Mouse (Mus musculus): ENCODE data around the gene Gm13272. TPM values are rescaled to one million over a fixed set of nuclear protein-coding genes. Genes with fewer than 3 reads are reported as not detected.
"Not testable (repeated sequence)": the region's sequence is repeated elsewhere in the genome, so short reads cannot be mapped to it uniquely, and the experiment has no call there.

Gm13272 gene
- polyA plus RNA-seq, 1 experiment from 2014 or later: not detected

DNA sequence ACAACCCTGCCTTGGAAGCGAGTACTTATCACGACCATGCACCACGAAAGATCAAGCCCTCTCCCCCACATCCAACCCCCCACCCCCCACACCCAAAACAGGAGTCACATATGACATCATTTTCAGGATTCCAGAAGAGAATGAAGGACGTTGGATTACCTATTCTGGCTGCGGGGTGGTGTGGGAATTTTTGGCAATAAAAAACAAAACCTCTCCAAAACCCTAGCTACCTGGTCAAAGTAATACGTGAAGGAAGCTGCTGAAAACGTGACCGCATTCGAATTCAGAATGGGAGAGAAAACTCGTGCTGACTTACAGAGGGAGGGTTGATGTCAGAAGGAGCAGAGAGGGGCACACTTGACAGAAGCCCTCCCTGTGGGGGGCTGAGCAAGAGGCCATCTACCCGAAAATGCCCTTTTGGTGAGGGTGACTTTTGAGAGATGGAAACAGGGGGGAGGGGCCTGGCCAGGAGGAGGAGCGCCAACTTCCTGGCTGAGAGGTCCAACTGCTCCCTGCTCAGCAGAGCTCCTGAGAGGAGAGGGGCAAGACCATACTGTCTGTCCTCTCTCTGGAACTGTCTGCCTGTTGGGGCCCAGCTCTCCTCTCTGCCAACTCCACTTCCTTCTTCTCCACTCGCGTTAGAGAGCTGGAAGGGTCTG, 19.9 kb upstream of the Gm13272 start, which contains the start of gene Gm13283:
TSS of gene Gm13283 (plus strand) at position 510 of the 659 bp plus-strand sequence.
- not testable (repeated sequence) for H3K36me3 ChIP-seq; ATAC-seq (ENCODE audit: insufficient number of reproducible peaks, insufficient read depth, low FRiP score, low TSS enrichment, low read depth); H3K27me3 ChIP-seq; H3K4me1 ChIP-seq (replicated peaks); H3K9me3 ChIP-seq
- WGBS: 29% methylated on average over 7 of the region's 14 CpGs
- H3K27ac ChIP-seq: peak within 1 kb of the TSS; percentile 72; the same call in 1 of the 2 replicates
- H3K4me2 ChIP-seq: peak within 1 kb of the TSS; percentile 50
- H3K9ac ChIP-seq (replicated peaks): 0 out of 2 replicates have a peak within 1 kb of the TSS, but pooled peaks have one; percentile 34
- H3K4me3 ChIP-seq (replicated peaks): peak within 1 kb of the TSS; percentile 34

DNA sequence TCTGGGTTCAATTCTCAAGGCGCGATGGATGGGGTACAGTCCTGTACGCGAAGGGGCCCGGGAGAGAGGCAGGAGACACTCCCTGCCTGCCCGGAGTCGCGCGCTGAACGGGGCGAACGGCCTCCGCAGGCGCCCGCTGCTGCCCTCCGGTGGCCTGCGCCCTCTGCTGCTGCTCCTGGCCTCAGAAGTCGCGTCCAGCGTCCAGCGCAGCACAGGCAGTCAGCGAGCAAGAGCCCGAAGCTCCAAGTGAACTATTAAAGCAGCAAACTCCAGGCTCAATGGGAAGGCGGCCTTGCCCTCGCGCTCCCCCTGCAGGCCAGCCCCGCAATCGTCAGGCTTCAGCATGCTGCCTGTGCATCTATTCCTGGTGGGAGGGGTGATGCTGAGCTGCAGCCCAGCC, 19.2 kb upstream of the Gm13272 start:
- not testable (repeated sequence) for H3K27me3 ChIP-seq; ATAC-seq (ENCODE audit: insufficient number of reproducible peaks, insufficient read depth, low FRiP score, low TSS enrichment, low read depth); H3K9me3 ChIP-seq; H3K4me1 ChIP-seq (replicated peaks); H3K36me3 ChIP-seq
- H3K27ac ChIP-seq: peak overlapping the region; percentile 72; the same call in 1 of the 2 replicates
- H3K4me2 ChIP-seq: peak overlapping the region; percentile 50
- H3K9ac ChIP-seq (replicated peaks): 0 out of 2 replicates have a peak overlapping the region, but pooled peaks have one; percentile 34
- under 1% methylated on average over 23 of the region's 28 CpGs for WGBS
- H3K4me3 ChIP-seq (replicated peaks): peak overlapping the region; percentile 34

DNA sequence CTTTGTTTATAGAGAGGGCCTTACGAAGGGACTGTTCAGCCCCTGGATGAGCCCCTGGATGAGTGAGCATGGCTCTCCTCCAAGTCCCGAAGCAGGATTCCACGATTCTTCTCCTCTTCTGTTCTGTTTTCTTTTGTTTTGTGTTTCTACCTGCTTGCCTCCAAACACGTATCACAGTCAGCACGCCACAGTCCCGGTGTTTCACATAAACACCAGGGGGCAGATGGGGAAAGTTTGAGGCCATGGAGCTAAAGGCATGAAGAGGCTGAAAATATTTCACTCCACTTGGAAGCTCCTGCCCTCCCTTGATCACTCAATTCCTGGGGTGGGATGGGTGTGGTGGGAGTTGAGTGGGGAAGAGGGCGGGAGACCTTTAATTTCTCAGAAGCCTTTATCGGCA, 17.9 kb upstream of the Gm13272 start:
- not testable (repeated sequence) for H3K36me3 ChIP-seq; H3K9me3 ChIP-seq; H3K9ac ChIP-seq (replicated peaks); ATAC-seq (ENCODE audit: insufficient number of reproducible peaks, insufficient read depth, low FRiP score, low TSS enrichment, low read depth); H3K27me3 ChIP-seq; H3K4me2 ChIP-seq; H3K4me3 ChIP-seq (replicated peaks); H3K27ac ChIP-seq; H3K4me1 ChIP-seq (replicated peaks)
- WGBS: 68% methylated on average over 6 of the region's 8 CpGs

GRCm38 (mm10) chr4:88762341-88762740, 17.3 kb upstream of the Gm13272 start:
- H3K4me3 ChIP-seq (replicated peaks); H3K27me3 ChIP-seq; H3K4me1 ChIP-seq (replicated peaks); H3K9me3 ChIP-seq; ATAC-seq (ENCODE audit: insufficient number of reproducible peaks, insufficient read depth, low FRiP score, low TSS enrichment, low read depth); H3K27ac ChIP-seq; H3K9ac ChIP-seq (replicated peaks); H3K36me3 ChIP-seq: not testable (repeated sequence)
- 0 out of 2 replicates have a peak overlapping the region, but pooled peaks have one; percentile 45 for H3K4me2 ChIP-seq
- 55% methylated on average over 9 of the region's 9 CpGs for WGBS

- H3K9ac ChIP-seq (replicated peaks); H3K4me1 ChIP-seq (replicated peaks); ATAC-seq (ENCODE audit: insufficient number of reproducible peaks, insufficient read depth, low FRiP score, low TSS enrichment, low read depth); H3K9me3 ChIP-seq; H3K27me3 ChIP-seq; H3K36me3 ChIP-seq: not testable (repeated sequence)
- Histone ChIP-seq H3K4me3 (replicated peaks) (peak overlapping the region; percentile 34), H3K27ac (0 out of 2 replicates have a peak overlapping the region, but pooled peaks have one; percentile 74), H3K4me2 (peak overlapping the region; percentile 52)
- 3% methylated on average over 26 of the region's 42 CpGs for WGBS
Measured at GRCm38 (mm10) chr4:88763384-88764018, 16.1 kb upstream of the Gm13272 start.

DNA sequence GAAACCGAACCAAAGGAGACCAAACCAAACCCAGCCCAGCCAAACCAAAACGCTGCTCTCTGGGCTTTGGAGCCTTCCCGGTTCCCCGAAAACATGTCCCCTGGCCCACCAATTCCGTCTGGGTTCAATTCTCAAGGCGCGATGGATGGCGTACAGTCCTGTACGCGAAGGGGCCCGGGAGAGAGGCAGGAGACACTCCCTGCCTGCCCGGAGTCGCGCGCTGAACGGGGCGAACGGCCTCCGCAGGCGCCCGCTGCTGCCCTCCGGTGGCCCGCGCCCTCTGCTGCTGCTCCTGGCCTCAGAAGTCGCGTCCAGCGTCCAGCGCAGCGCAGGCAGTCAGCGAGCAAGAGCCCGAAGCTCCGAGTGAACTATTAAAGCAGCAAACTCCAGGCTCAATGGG, 6.1 kb upstream of the Gm13272 start, which contains the start of gene Gm13290:
TSS of gene Gm13290 (plus strand) at position 301 of the 400 bp plus-strand sequence.
- not testable (repeated sequence) for H3K27ac ChIP-seq; H3K27me3 ChIP-seq; H3K4me1 ChIP-seq (replicated peaks); H3K36me3 ChIP-seq; H3K9ac ChIP-seq (replicated peaks); H3K9me3 ChIP-seq; H3K4me3 ChIP-seq (replicated peaks); H3K4me2 ChIP-seq; ATAC-seq (ENCODE audit: insufficient number of reproducible peaks, insufficient read depth, low FRiP score, low TSS enrichment, low read depth)
- WGBS: no CpG with 5 or more reads among the region's 32 CpGs

- H3K4me3 ChIP-seq (replicated peaks); H3K36me3 ChIP-seq; ATAC-seq (ENCODE audit: insufficient number of reproducible peaks, insufficient read depth, low FRiP score, low TSS enrichment, low read depth); H3K27ac ChIP-seq; H3K4me1 ChIP-seq (replicated peaks); H3K9ac ChIP-seq (replicated peaks); H3K4me2 ChIP-seq; H3K9me3 ChIP-seq; H3K27me3 ChIP-seq: not testable (repeated sequence)
- no CpG with 5 or more reads among the region's 29 CpGs for WGBS
Measured at GRCm38 (mm10) chr4:88776622-88777021, 3.0 kb upstream of the Gm13272 start, which contains the start of gene Gm13289. Gene Gm13289 (plus strand): TSS chr4:88776922.

DNA sequence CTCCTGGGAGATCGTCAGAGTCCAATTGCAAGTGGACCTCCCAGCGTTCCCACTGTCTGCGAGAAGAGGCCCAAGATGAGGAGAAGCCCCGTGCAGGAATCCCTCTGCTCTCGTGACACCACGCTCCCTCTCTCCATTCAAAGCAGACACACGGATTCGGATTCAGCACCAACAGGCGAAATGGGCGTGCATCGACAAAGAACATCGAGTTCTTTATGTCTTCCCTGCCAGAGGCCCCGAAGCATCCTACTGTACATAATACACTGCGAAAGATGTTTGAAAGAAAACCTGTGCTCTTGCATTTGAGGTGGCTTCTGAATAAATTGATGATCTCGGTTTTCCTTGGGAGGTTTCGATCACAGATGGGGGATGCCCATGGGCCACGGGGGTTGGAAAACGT, 670 bp downstream of the Gm13272 start:
- not testable (repeated sequence) for H3K9me3 ChIP-seq; H3K36me3 ChIP-seq; H3K4me1 ChIP-seq (replicated peaks); ATAC-seq (ENCODE audit: insufficient number of reproducible peaks, insufficient read depth, low FRiP score, low TSS enrichment, low read depth); H3K27me3 ChIP-seq; H3K4me3 ChIP-seq (replicated peaks); H3K9ac ChIP-seq (replicated peaks); H3K27ac ChIP-seq; H3K4me2 ChIP-seq
- 53% methylated on average over 16 of the region's 18 CpGs for WGBS

DNA sequence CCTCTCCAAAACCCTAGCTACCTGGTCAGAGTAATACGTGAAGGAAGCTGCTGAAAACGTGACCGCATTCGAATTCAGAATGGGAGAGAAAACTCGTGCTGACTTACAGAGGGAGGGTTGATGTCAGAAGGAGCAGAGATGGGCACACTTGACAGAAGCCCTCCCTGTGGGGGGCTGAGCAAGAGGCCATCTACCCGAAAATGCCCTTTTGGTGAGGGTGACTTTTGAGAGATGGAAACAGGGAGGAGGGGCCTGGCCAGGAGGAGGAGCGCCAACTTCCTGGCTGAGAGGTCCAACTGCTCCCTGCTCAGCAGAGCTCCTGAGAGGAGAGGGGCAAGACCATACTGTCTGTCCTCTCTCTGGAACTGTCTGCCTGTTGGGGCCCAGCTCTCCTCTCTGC, 2.2 kb downstream of the Gm13272 start, which contains the start of gene Ifnz:
TSS of gene Ifnz (plus strand) at position 301 of the 400 bp plus-strand sequence.
- H3K4me2 ChIP-seq: peak within 1 kb of the TSS; percentile 45
- not testable (repeated sequence) for H3K9ac ChIP-seq (replicated peaks)

DNA sequence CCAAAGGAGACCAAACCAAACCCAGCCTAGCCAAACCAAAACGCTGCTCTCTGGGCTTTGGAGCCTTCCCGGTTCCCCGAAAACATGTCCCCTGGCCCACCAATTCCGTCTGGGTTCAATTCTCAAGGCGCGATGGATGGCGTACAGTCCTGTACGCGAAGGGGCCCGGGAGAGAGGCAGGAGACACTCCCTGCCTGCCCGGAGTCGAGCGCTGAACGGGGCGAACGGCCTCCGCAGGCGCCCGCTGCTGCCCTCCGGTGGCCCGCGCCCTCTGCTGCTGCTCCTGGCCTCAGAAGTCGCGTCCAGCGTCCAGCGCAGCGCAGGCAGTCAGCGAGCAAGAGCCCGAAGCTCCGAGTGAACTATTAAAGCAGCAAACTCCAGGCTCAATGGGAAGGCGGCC, 2.7 kb downstream of the Gm13272 start:
- not testable (repeated sequence) for H3K27ac ChIP-seq; ATAC-seq (ENCODE audit: insufficient number of reproducible peaks, insufficient read depth, low FRiP score, low TSS enrichment, low read depth); H3K27me3 ChIP-seq; H3K36me3 ChIP-seq; H3K9me3 ChIP-seq; H3K4me1 ChIP-seq (replicated peaks); H3K9ac ChIP-seq (replicated peaks)
- Histone ChIP-seq H3K4me3 (replicated peaks) (peak overlapping the region; percentile 25; the same call in 1 of the 2 replicates), H3K4me2 (peak overlapping the region; percentile 45)
- WGBS: 2% methylated on average over 19 of the region's 31 CpGs

More for the DNA sequence above, 2.2 kb downstream of the Gm13272 start, which contains the start of gene Ifnz:
- peak within 1 kb of the TSS; percentile 25; the same call in 1 of the 2 replicates for H3K4me3 ChIP-seq (replicated peaks)
- WGBS: 12% methylated on average over 5 of the region's 7 CpGs
- H3K27ac ChIP-seq; ATAC-seq (ENCODE audit: insufficient number of reproducible peaks, insufficient read depth, low FRiP score, low TSS enrichment, low read depth); H3K27me3 ChIP-seq; H3K9me3 ChIP-seq; H3K36me3 ChIP-seq; H3K4me1 ChIP-seq (replicated peaks): not testable (repeated sequence)

GRCm38 (mm10) chr4:88785409-88785808, 5.8 kb downstream of the Gm13272 start, which contains the start of gene Gm13276:
Gene Gm13276 (plus strand): TSS chr4:88785709.
- not testable (repeated sequence) for H3K9me3 ChIP-seq; H3K9ac ChIP-seq (replicated peaks); H3K36me3 ChIP-seq; H3K4me1 ChIP-seq (replicated peaks); H3K27me3 ChIP-seq; H3K4me3 ChIP-seq (replicated peaks); H3K27ac ChIP-seq; H3K4me2 ChIP-seq; ATAC-seq (ENCODE audit: insufficient number of reproducible peaks, insufficient read depth, low FRiP score, low TSS enrichment, low read depth)
- no CpG with 5 or more reads among the region's 27 CpGs for WGBS
